Mouse (Mus musculus): ENCODE data around the gene Kcnj6. TPM values are rescaled to one million over a fixed set of nuclear protein-coding genes. Genes with fewer than 3 reads are reported as not detected.

Gene Kcnj6
- total RNA-seq, 2 experiments from 2014 or later, result not detected

- no peak for DNase-seq (ENCODE audit: low spot score in 2 of 2)
Measured at GRCm38 (mm10) chr16:94932702-94933101, 64.8 kb downstream of the Kcnj6 start.

GRCm38 (mm10) chr16:94931343-94932301 lies 65.9 kb downstream of the Kcnj6 start:
- no peak for DNase-seq (ENCODE audit: low spot score in 2 of 2)

GRCm38 (mm10) chr16:94925364-94925763 lies 72.1 kb downstream of the Kcnj6 start:
- no peak for DNase-seq (ENCODE audit: low spot score in 2 of 2)

GRCm38 (mm10) chr16:94919177-94919576 lies 78.3 kb downstream of the Kcnj6 start:
- no peak for DNase-seq (ENCODE audit: low spot score in 2 of 2)

GRCm38 (mm10) chr16:94906026-94906425 lies 91.5 kb downstream of the Kcnj6 start:
- no peak for DNase-seq (ENCODE audit: low spot score in 2 of 2)

GRCm38 (mm10) chr16:94898832-94899231 lies 98.7 kb downstream of the Kcnj6 start:
- DNase-seq (ENCODE audit: low spot score in 2 of 2), result no peak

GRCm38 (mm10) chr16:94892162-94892650 lies 105.3 kb downstream of the Kcnj6 start:
- DNase-seq (ENCODE audit: low spot score in 2 of 2), result no peak

GRCm38 (mm10) chr16:94890581-94890980 lies 106.9 kb downstream of the Kcnj6 start:
- no peak for DNase-seq (ENCODE audit: low spot score in 2 of 2)

- DNase-seq (ENCODE audit: low spot score in 2 of 2), result no peak
Measured at GRCm38 (mm10) chr16:94890056-94890455, 107.4 kb downstream of the Kcnj6 start.

- DNase-seq (ENCODE audit: low spot score in 2 of 2), result no peak
Measured at GRCm38 (mm10) chr16:94888554-94888953, 108.9 kb downstream of the Kcnj6 start.

- no peak for DNase-seq (ENCODE audit: low spot score in 2 of 2)
Measured at GRCm38 (mm10) chr16:94886398-94886797, 111.1 kb downstream of the Kcnj6 start.

GRCm38 (mm10) chr16:94885062-94885461 lies 112.4 kb downstream of the Kcnj6 start:
- DNase-seq (ENCODE audit: low spot score in 2 of 2), result no peak

GRCm38 (mm10) chr16:94883909-94884308 lies 113.6 kb downstream of the Kcnj6 start:
- no peak for DNase-seq (ENCODE audit: low spot score in 2 of 2)

- no peak for DNase-seq (ENCODE audit: low spot score in 2 of 2)
Measured at GRCm38 (mm10) chr16:94883196-94883595, 114.3 kb downstream of the Kcnj6 start.

GRCm38 (mm10) chr16:94882111-94882510 lies 115.4 kb downstream of the Kcnj6 start:
- DNase-seq (ENCODE audit: low spot score in 2 of 2), result no peak

- no peak for DNase-seq (ENCODE audit: low spot score in 2 of 2)
Measured at GRCm38 (mm10) chr16:94872614-94873272, 124.8 kb downstream of the Kcnj6 start.

GRCm38 (mm10) chr16:94868354-94868753 lies 129.1 kb downstream of the Kcnj6 start:
- no peak for DNase-seq (ENCODE audit: low spot score in 2 of 2)

GRCm38 (mm10) chr16:94866300-94866956 lies 131.1 kb downstream of the Kcnj6 start:
- DNase-seq (ENCODE audit: low spot score in 2 of 2), result no peak

GRCm38 (mm10) chr16:94865796-94866195 lies 131.7 kb downstream of the Kcnj6 start:
- no peak for DNase-seq (ENCODE audit: low spot score in 2 of 2)

- DNase-seq (ENCODE audit: low spot score in 2 of 2), result no peak
Measured at GRCm38 (mm10) chr16:94865101-94865500, 132.4 kb downstream of the Kcnj6 start.

- no peak for DNase-seq (ENCODE audit: low spot score in 2 of 2)
Measured at GRCm38 (mm10) chr16:94863475-94863874, 134.0 kb downstream of the Kcnj6 start.

GRCm38 (mm10) chr16:94855990-94856389 lies 141.5 kb downstream of the Kcnj6 start:
- DNase-seq (ENCODE audit: low spot score in 2 of 2), result no peak

Data from gastrocnemius, postnatal 4 days (tissue).